Mouse (Mus musculus) B cell, adult 2 months (primary cell): ENCODE measurements around the gene Fam185a.

ENCODE experiments used
- DNase-seq, 2 experiments: peaks; one replicate each; pipeline ENCODE4 v3.0.0; 2022

Fam185a gene

GRCm38 (mm10) chr5:21424614-21425602, at the start of gene Fam185a, which contains the start of gene Ccdc146:
Fam185a (plus strand) TSS chr5:21424958.
Ccdc146 (minus strand) TSS chr5:21424677.
- DNase-seq, result peak; percentile 86 to 91

GRCm38 (mm10) chr5:21376935-21377334, 47.8 kb upstream of the Fam185a start:
- DNase-seq, result no peak

GRCm38 (mm10) chr5:21378397-21378796, 46.4 kb upstream of the Fam185a start:
- DNase-seq, result no peak

GRCm38 (mm10) chr5:21381986-21382385, 42.8 kb upstream of the Fam185a start:
- no peak for DNase-seq

GRCm38 (mm10) chr5:21382678-21383077, 42.1 kb upstream of the Fam185a start:
- DNase-seq, result no peak

GRCm38 (mm10) chr5:21383392-21384251, 41.1 kb upstream of the Fam185a start:
- no peak for DNase-seq

GRCm38 (mm10) chr5:21384252-21384960, 40.4 kb upstream of the Fam185a start:
- DNase-seq, result no peak

- peak in 1 of 2 experiments; percentile 40 for DNase-seq
These were observed 39.8 kb upstream of the Fam185a start for GRCm38 (mm10) chr5:21384976-21385375.

- DNase-seq, result peak; percentile 45
These were observed 38.3 kb upstream of the Fam185a start for GRCm38 (mm10) chr5:21386432-21386831.

- DNase-seq, result no peak
These were observed 37.4 kb upstream of the Fam185a start for GRCm38 (mm10) chr5:21387340-21387739.

- no peak for DNase-seq
These were observed 35.9 kb upstream of the Fam185a start for GRCm38 (mm10) chr5:21388855-21389254.

GRCm38 (mm10) chr5:21391616-21392384, 33.0 kb upstream of the Fam185a start:
- DNase-seq, result no peak

GRCm38 (mm10) chr5:21394562-21394961, 30.2 kb upstream of the Fam185a start:
- DNase-seq, result no peak

GRCm38 (mm10) chr5:21395205-21395840, 29.4 kb upstream of the Fam185a start:
- DNase-seq, result no peak

- peak; percentile 75 to 78 for DNase-seq
These were observed 13.5 kb upstream of the Fam185a start for GRCm38 (mm10) chr5:21411261-21411666.

GRCm38 (mm10) chr5:21412056-21412455, 12.7 kb upstream of the Fam185a start:
- peak; percentile 39 to 44 for DNase-seq

- no peak for DNase-seq
These were observed 11.4 kb upstream of the Fam185a start for GRCm38 (mm10) chr5:21413322-21413721.

- DNase-seq, result peak in 1 of 2 experiments; percentile 25
These were observed 10.5 kb upstream of the Fam185a start for GRCm38 (mm10) chr5:21414116-21414820.

GRCm38 (mm10) chr5:21418613-21419012, 6.1 kb upstream of the Fam185a start:
- DNase-seq, result no peak

GRCm38 (mm10) chr5:21420609-21421008, 4.1 kb upstream of the Fam185a start:
- peak in 1 of 2 experiments; percentile 37 for DNase-seq

GRCm38 (mm10) chr5:21426666-21427065, 1.9 kb downstream of the Fam185a start:
- no peak for DNase-seq
